Mouse (Mus musculus) erythroblast, embryonic 14.5 days (primary cell): ENCODE results near the gene Gm21969. TPM values are rescaled to one million over a fixed set of nuclear protein-coding genes. Genes with fewer than 3 reads are reported as not detected.
A peak's percentile ranks its signal among the peaks of the same experiment; 100 is the strongest.

Experiments used
- H3K27me3 ChIP-seq: 2 replicates; pipeline ENCODE4 v1.6.1; 2012; ENCODE audit warnings: inconsistent platforms; ENCODE audit not compliant: control insufficient read depth
- H3K36me3 ChIP-seq: 2 replicates; pipeline ENCODE4 v1.6.1; 2012; ENCODE audit warnings: mild to moderate bottlenecking, inconsistent platforms; ENCODE audit not compliant: control insufficient read depth
- H3K4me1 ChIP-seq: 2 replicates; pipeline ENCODE4 v1.6.1; 2012; ENCODE audit warnings: inconsistent platforms; ENCODE audit not compliant: control insufficient read depth
- H3K4me3 ChIP-seq: replicated peaks from 2 replicates; pipeline ENCODE3; 2012; ENCODE audit warnings: moderate library complexity, mild to moderate bottlenecking, inconsistent platforms
- H3K9me3 ChIP-seq: 2 replicates; pipeline ENCODE4 v1.6.1; 2012; ENCODE audit warnings: low read length, inconsistent platforms, mixed read lengths; ENCODE audit not compliant: control insufficient read depth
- GATA1 ChIP-seq: IDR thresholded peaks from 2 replicates; pipeline ENCODE4 v1.6.1; 2012; ENCODE audit warnings: low read length, inconsistent platforms, mixed read lengths
- TAL1 ChIP-seq: IDR thresholded peaks from 3 replicates; pipeline ENCODE4 v1.6.1; 2012; ENCODE audit warnings: low read length, inconsistent platforms, mixed read lengths
- polyA plus RNA-seq: library from polyadenylated mRNA; stranded (reverse); fragments of >175 nt; gene quantifications from 2 replicates; pipeline ENCODE4 v1.2.3, GENCODE M21; 2012

Gene Gm21969
- polyA plus RNA-seq, 1 experiment: 0.14 TPM

GRCm38 (mm10) chr4:139608975-139609374, 6.0 kb downstream of the Gm21969 start:
- H3K4me3 ChIP-seq: no peak overlapping the region
- no peaks in the 10 kb centered on the region for H3K27me3 ChIP-seq
- no peak for TF ChIP-seq GATA1
- TF ChIP-seq TAL1: no peak
- peaks cover 9% of the 10 kb centered on the region for H3K9me3 ChIP-seq
- H3K36me3 ChIP-seq: peaks cover 8% of the 10 kb centered on the region; the same call in 1 of the 2 replicates
- peaks cover 2% of the 10 kb centered on the region; the same call in 1 of the 2 replicates for H3K4me1 ChIP-seq

GRCm38 (mm10) chr4:139610954-139611353, 8.0 kb downstream of the Gm21969 start:
- no peaks in the 10 kb centered on the region for H3K27me3 ChIP-seq
- TF ChIP-seq TAL1 (no peak), GATA1 (no peak)
- H3K36me3 ChIP-seq: peaks cover 11% of the 10 kb centered on the region; the same call in 1 of the 2 replicates
- H3K4me1 ChIP-seq: peaks cover 6% of the 10 kb centered on the region
- peaks cover 13% of the 10 kb centered on the region for H3K9me3 ChIP-seq
- no peak overlapping the region for H3K4me3 ChIP-seq

DNA sequence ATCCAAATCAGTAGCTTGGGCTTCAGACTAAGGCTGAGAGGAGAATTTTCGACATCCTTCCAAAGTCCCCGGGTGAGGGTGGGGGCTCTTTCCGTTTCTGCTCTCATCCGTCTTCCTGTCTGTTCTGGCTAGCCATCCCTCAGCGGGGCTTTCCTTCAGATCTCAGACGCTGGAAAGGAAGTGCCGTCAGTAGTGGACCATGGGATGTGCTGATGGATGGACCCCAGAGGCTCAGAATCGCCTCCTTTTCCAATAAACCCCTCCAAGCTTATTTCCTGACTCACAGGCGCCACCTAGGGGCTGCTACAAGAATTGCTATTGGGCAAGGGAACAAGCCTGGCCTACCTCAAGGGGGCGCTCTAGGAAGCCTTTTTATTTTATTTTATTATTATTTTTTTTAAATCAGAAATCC, 8.6 kb downstream of the Gm21969 start:
- Histone ChIP-seq H3K27me3 (no peaks in the 10 kb centered on the region), H3K36me3 (peaks cover 11% of the 10 kb centered on the region; the same call in 1 of the 2 replicates), H3K4me1 (peaks cover 11% of the 10 kb centered on the region), H3K4me3 (no peak overlapping the region), H3K9me3 (peaks cover 13% of the 10 kb centered on the region)
- no peak for TF ChIP-seq TAL1
- TF ChIP-seq GATA1: no peak

DNA sequence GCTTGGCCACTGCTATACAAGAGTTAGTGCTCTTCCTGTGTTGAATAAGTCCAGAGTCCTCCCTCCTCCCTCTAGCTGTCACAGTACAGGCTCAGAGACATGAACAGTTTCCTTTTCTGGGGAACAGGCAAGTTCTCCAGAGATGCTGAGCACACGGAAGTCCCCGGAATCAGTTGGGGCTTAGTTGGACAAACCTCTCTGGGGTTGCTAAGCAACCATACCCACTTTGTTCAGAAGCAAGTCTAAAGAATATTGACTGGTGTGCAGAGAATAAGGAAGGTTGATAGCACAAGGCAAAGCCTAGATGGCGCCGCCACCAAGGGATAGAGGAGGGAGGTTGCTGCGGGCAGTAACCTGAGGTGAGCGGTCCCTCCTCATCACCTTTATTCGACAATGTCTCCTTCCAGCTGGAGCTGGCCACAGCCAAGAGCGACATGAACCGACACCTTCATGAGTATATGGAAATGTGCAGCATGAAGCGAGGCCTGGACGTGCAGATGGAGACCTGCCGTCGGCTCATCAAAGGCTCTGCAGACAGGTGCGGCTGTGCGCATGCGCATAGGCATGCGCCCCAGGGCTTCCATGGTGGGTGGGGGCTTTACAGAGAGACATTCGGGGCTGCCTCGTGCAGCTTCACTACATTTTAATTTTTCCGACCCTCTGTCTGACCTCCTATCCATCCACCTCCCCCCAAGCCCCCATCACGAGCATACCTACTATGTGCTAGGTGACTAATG, 11.7 kb downstream of the Gm21969 start:
- H3K4me1 ChIP-seq: peaks cover 23% of the 10 kb centered on the region
- peaks cover 7% of the 10 kb centered on the region; the same call in 1 of the 2 replicates for H3K36me3 ChIP-seq
- TF ChIP-seq GATA1 (no peak), TAL1 (no peak)
- H3K27me3 ChIP-seq: no peaks in the 10 kb centered on the region
- H3K4me3 ChIP-seq: no peak overlapping the region
- H3K9me3 ChIP-seq: peaks cover 13% of the 10 kb centered on the region

DNA sequence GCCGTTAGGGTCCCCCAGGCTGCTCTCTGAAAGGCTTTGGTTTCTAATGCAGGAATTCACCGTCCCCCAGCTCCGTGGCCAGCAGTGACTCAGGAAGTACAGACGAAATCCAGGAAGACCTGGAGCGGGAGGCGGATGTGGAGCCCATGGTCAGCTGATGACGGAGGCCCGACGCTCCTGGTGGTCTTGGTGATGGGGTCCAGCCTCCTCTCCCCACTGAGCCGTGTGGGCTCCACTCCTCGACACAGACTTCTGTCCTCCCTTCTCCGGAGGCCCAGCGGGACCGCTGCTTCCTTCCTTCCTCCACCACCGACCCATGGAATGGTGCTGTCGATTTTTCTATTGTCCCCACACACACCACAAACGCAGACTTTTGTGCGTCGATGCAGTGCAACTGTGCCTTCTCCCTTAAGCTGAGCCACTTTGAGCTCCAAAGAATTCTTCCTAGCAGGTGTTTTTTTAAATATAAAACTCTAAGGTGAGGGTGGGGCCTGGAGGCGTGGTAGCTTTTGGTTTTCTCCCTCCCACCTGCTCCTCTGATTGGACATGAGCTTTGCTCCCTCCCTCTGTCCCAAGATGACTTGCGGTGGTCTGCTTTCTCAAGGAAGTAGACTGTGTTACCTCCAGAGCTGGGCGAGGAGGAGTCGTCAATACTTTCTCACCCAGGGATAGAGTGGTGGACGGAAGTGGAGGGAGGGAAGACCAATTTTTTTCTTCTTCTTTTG, 13.5 kb downstream of the Gm21969 start:
- peak overlapping the region; percentile 66 for H3K4me3 ChIP-seq
- peaks cover 13% of the 10 kb centered on the region for H3K9me3 ChIP-seq
- H3K36me3 ChIP-seq: peaks cover 7% of the 10 kb centered on the region; the same call in 1 of the 2 replicates
- TF ChIP-seq TAL1 (no peak), GATA1 (no peak)
- H3K4me1 ChIP-seq: peaks cover 23% of the 10 kb centered on the region
- H3K27me3 ChIP-seq: no peaks in the 10 kb centered on the region

DNA sequence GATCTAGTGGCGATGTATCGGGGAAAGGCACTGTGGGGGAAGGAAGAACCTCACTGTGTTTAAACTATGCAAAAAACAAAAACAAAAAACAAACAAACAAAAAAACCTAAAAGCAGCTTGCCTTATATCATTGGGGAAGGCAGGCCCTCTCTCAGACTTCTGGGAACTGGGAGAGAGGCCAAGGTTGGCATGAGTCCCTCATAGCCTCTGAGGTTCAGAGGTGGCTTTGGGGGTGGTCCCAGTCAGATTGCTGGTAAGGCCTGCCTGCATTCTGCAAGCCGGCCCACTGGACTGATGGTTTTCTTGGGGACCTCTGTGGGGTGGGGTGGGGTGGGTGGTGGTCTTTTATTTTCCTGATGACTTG, 14.0 kb downstream of the Gm21969 start:
- peak overlapping the region; percentile 66 for H3K4me3 ChIP-seq
- no peaks in the 10 kb centered on the region for H3K27me3 ChIP-seq
- peaks cover 7% of the 10 kb centered on the region; the same call in 1 of the 2 replicates for H3K36me3 ChIP-seq
- TF ChIP-seq TAL1 (no peak), GATA1 (no peak)
- H3K4me1 ChIP-seq: peaks cover 26% of the 10 kb centered on the region
- H3K9me3 ChIP-seq: peaks cover 13% of the 10 kb centered on the region

GRCm38 (mm10) chr4:139619765-139620164, 16.8 kb downstream of the Gm21969 start:
- no peaks in the 10 kb centered on the region for H3K27me3 ChIP-seq
- H3K4me1 ChIP-seq: peaks cover 53% of the 10 kb centered on the region
- H3K36me3 ChIP-seq: peaks cover 1% of the 10 kb centered on the region; the same call in 1 of the 2 replicates
- no peak for TF ChIP-seq TAL1
- no peak for TF ChIP-seq GATA1
- H3K9me3 ChIP-seq: no peaks in the 10 kb centered on the region; the same call in 1 of the 2 replicates
- H3K4me3 ChIP-seq: no peak overlapping the region

DNA sequence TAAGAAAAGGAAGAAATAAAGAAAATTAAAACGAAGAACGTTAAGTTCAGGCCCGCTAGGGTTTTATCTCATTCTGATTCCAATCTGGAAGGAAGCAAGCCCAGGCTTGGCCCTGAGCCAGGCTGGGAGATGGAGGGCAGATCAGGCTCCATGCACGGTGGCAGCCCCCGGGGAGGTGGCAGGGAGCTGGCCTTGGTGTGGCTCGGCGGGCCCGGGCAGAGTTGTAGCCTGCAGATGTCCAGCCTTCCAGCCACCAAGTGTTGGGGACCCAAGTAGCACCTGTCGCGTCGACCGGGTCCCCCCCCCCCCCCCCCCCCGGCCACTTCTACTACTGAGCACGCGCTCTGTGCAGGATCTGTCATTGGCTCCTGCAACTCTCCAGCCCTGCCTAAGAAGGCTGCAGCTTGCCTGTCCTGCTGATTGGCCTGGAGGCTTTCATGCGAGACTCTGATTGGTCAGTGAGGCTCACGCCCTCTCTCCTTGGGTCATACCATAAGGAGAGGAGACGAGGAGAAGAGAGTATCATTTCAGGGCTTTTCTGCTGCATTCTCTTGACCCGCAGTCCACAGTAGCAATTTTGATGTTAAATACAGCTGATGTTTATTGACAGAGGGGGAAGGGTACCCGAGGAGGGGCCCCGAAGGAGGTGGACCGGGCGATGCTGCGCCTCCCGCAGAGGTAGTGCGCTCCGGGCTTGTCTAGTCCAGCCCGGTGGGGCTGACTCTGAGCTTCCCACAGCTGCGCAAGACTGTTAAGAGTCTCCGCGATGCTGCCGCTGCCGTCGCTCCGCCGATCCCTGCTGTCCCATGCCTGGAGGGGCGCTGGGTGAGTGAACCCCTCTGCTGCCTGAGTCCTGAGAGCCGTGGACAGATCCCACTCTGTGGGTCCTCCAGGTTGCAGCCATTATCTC, 19.6 kb downstream of the Gm21969 start, which contains the start of gene Aldh4a1:
Gene Aldh4a1 (plus strand): TSS at position 494 of the 910 bp plus-strand sequence.
- TF ChIP-seq TAL1: peak; percentile 57; the same call in 2 of the 3 replicates
- no peak for TF ChIP-seq GATA1
- no peaks in the 10 kb centered on the region for H3K9me3 ChIP-seq
- peaks cover 44% of the 10 kb centered on the region for H3K4me1 ChIP-seq
- no peaks in the 10 kb centered on the region for H3K27me3 ChIP-seq
- H3K36me3 ChIP-seq: peaks cover 2% of the 10 kb centered on the region; the same call in 1 of the 2 replicates
- H3K4me3 ChIP-seq: peak within 1 kb of the TSS; percentile 71
